Mouse (Mus musculus) NIH3T3 (cell line): ENCODE data around the gene Fam228a.
"Not testable (repeated sequence)": the region's sequence is repeated elsewhere in the genome, so short reads cannot be mapped to it uniquely, and the experiment has no call there.

Experiments
- DNase-seq: peaks from one replicate; pipeline ENCODE4 v3.0.0-alpha.2; 2012; ENCODE audit warnings: low read depth

Gene Fam228a

DNA sequence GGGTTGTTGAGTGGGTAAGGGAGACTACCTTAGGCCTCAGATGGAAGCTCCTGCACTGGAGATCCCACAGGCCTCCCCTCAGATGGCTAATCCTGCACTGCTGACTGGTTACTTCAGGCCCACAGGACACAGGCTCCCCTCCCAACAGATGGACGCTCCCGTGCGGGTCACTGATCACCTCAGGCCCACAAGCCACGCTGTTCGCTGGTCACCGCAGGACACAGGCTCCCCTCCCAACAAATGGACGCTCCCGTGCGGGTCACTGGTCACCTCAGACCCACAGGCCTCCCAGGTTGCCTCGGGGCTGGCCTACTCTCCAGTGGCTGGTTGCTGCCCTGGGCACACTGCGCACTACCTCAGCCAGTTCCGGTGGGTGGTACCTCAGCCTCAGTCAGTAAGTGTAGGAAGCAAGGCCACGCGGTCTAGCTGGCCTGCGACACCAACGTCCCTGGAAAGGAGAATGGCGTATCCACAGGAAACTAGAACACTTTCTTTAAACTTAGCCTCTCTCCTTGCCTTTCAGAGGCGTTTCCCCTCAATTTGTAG is at the start of gene Fam228a:
Gene Fam228a (minus strand): TSS at position 400 of the 546 bp plus-strand sequence.
- no peak for DNase-seq

DNA sequence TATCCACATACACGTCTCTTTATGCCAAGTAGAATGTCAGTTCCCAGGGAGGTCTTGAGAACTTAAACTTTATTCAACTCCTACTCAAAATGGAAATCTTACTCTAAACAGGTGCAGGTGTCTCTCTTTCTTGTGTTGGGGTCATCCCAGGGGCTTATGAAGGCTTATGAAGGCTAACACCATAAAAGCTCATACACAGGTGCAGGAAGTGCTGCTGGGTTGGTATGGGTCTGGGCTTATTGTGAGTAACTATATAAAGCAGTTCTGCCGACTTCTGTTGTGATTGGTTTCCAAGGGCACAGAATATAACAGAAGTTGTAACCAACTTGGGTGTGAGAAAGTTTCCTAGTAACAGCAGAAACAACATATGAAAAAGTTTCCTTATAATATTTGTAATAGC is 46.2 kb upstream of the Fam228a start:
- DNase-seq, result no peak

DNA sequence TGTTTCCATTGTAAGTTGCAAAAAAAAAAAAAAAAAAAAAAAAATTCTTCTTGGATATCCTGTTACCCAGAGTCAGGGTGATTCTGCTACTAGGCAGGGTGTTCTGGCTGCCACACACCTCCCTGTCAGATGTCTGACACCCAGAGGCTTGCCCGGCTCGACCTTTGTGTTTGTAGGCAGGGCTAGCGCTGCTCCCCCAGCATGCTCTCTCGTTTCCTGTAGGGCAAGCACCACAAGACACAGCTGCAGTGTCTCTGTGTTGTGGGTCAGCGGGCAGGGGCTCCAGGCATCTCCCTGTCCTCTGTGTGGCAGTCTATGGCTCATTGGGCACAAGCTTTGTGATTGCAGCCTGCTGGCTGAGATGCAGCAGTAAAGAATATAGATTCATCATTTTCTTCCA is 45.4 kb upstream of the Fam228a start:
- DNase-seq, result no peak

DNA sequence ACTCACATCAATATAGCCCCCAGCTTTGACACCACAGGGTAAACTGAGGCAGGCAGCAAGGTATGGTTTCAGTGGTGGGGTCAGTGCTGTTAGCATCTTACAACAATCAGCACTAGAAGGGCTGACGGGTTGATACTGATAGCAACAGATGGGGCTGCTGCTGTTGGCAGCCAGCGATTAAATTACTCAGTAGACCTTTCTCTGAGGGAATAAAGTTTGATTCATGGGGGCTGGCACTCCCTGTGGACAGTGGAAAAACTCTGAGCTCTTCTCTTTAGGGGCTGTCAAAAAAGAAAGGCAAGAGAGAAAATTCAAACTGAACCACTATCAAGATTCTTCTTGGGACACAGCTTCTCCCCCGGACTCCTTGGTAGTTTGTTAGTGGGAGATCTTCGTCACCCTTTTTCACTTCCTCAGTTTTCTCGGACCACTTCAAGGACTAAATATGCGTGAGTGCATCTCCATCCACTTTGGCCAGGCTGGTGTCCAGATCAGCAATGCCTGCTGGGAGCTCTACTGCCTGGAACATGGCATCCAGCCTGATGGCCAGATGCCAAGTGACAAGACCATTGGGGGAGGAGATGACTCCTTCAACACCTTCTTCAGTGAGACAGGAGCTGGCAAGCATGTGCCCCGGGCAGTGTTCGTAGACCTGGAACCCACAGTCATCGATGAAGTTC is 43.6 kb upstream of the Fam228a start:
- DNase-seq, result not testable (repeated sequence)

DNA sequence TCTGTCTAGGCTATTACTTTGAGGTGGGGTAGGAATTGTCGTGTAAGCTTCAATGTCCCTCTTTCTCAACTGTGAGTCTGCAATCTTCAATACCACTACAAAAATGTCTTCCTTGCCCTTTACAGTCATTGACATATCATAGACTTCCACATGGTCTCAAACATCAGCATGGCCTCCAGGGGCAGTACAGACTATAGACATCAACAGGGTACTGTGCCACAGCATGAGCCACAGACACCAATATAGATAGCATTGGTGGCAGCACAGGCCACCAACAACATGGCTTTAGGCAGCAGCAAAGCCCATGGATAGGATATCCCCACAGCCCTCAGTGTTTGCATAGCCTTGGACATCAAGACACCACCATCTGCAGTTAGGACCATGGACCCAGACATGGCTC is 43.0 kb upstream of the Fam228a start:
- no peak for DNase-seq

DNA sequence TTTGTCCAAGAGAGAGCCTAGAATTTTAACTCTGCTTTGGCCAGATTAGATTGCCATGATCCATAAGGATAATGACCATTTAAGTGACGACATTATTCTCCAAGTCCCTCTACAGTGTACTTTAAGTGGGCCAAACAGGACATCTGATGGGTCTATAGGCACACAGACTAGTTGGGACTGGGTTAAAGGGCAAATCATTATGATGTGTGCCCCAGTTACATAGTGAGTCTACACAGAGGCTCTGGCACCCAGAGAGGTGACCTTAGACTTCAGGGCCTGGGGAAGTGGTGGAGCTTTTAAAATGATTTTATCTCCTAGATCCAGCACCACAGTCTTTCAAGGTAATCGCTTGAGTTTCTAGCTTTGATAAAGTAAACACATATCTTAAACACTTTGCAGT is 42.0 kb upstream of the Fam228a start:
- no peak for DNase-seq

DNA sequence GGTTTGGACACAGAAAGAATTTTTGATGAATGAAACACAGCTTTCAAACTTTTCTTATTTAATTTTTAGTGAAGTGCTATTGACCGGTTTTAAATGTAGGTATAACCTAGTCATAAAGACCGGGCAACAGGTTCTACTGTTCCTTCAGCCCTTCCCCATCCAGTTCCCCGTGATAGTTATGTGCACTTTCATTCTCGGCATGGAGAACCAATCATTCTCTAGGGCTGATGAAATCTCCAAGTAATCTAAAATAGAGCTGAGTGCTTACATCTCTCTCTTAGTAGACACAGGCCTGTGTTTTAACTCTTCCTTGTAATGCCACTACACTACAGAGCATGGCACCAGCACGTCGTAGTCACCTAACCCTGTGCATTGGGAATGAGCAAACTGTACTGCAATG is 39.5 kb upstream of the Fam228a start:
- no peak for DNase-seq

DNA sequence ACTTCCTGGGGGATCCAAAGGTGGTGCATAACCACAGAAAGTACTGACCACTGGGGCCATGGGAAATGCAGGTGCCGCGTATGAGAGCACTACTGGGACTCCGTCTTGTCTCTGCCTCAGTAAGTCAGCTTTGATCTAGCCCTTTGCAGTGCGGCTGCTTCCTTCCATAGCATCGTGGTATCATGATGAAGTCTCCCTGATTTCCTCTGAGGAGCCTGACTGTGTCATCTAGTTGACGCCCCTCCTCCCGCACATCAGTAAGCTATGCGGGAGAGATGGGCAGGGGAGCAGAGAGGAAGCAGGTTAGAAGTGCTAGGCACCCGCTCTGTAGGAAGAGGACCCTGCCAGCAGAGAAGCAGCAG is 37.3 kb upstream of the Fam228a start:
- no peak for DNase-seq

DNA sequence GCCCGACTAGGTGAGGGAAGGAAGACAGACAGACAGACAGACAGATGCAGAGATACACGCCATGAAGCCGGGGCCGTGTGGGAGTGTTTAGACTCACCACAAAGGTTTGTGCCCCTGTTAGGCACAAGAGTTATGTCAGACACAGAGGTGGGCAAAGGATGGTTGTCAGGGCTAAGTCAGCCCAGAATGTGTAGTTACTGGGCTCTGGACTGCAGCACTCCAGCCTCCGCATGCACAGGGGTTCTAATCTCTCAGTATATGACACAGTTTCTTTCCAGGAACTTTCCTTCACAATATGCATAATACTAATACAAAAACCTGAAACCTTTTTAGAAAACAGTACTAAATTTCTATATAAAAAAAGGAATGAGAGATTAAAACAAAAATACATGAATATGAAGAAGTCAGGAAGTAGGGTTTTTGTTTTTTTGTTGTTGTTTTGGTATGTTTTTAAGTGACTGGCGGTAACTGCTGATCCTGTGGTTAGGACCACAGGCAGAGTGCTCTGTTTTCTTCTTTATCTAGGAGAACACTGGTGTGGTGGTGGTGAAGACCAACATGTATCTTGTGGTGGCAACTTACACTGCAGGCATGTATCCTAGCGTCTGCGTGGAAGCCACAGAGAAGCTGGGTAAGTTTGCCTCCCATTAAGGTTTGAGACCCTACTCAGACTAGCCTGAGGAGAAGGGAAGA is 36.8 kb upstream of the Fam228a start:
- no peak for DNase-seq

DNA sequence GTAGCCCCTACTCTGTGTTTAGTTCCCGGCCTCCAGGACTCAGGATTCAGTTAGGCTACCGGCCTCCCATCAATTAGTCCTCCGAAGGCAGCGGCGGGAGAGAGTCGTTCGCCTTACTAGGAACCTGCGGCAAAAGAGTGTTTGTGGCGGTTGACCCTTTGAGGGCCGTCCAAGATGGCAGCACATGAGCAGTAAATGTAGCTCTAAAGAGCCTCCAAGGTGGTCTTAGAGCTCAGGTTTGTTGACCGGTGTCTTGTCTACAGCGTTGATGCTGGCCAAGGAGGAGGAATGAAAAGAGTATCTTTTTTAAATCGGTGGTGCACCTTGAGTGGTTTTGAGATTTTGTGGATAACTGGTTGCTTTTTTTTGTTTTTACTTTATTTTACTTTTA is 31.1 kb upstream of the Fam228a start:
- DNase-seq, result no peak

DNA sequence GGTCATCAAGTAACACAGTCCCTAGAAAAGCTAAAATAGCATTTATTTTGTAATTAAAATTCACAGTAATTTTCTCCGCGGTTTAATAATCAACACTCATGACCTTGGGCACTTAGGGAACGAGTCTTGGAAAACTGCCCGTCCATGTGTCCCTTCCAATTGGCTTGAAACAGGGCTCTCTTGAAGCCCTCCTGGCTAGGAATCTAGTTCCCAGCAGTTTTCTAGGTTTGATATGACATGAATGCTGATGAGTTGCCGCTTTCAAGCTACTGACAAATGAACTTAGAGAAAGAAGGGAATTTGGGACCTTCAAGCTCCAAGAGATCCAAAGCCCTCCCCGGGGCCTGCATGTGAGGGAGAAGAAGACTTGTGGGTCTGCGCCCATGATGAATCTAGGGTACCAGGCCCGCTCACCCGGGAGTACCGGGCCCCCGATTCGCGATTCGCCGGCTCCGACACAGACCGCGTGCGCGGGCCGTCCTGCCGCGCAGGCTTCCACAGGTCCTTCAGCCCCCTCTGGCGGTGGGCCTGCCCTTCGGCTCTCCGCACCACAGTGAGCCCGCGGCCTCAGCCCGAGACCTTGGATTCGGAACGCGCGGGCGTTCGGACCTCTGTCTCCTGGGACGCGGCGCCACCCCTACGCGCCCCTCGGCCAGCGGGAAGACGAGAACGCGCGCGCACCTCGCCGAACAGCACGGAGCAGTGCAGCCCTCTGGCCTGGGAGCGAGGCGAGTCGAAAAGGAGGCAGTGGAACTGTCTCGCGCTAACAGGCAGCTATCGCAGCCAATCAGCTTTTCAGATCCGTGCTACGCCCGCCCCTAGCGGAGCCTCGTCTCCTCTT is 30.5 kb upstream of the Fam228a start, which contains the start of the genes Pfn4 and Fam228b:
Gene Pfn4 (plus strand): TSS at position 531 of the 841 bp plus-strand sequence.
Gene Fam228b (minus strand): TSS at position 776 of the 841 bp plus-strand sequence.
- DNase-seq, result peak; percentile 93

DNA sequence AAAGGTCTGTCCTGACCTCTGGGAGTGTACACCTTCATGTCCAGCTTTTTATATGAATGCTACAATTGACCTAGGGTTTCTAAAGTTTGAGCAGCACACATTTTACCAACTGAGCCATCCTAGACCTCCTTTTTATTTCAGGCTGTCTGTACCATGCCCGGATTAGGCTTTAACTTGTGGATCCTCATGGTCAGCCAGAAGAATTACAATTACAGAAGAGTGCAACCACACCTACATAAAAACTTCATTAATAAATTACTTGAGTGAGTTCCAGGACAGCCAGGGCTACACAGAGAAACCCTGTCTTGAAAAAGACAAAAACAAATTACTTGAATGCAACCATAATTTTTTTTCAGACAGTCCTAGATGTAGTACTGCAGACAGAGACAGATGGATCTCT is 18.8 kb upstream of the Fam228a start:
- DNase-seq, result no peak

DNA sequence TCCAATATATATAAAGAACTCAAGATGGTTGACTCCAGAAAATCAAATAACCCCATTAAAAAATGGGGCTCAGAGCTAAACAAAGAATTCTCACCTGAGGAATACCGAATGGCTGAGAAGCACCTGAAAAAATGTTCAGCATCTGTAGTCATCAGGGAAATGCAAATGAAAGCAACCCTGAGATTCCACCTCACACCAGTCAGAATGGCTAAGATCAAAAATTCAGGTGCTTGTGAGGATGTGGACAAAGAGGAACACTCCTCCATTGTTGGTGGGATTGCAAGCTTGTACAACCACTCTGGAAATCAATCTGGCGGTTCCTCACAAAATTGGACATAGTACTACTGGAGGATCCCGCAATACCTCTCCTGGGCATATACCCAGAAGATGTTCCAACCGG is 16.2 kb upstream of the Fam228a start:
- DNase-seq, result not testable (repeated sequence)

DNA sequence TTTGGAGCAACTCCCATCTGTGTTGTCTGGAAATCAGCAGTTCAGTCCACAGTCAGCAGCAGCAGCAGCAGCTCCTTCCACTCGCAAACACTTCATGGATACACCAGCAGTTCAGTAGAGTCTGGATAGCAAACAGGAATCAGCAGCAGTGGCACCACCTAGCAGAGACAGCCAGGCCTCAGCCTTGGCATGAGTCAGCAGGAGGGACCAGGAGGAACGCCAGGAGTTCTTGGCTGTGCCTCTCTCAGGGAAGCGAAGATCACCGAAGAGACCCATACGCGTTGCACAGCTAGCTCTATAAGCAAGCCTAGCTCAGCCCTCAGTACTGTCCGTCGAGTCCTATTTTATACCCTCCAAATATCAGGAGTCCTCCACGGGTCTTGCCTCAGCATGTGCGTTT is 6.3 kb upstream of the Fam228a start:
- peak; percentile 40 for DNase-seq

DNA sequence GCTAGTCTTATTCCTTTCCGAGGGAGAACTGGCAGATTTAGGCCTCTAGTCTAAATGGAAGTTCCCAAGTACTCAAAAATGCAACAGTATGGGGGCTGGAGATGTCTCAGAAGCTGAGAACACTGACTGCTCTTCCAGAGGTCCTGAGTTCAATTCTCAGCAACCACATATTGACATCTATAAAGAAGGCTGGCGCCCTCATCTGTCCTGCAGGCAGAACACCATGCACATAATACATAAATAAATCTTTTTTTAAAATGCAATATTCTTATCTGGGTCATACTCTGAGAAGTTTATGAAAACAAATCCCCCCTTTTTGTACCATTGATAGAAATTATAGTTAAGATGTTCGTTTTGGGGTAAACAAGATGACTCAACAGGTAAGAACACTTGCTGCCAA is 4.0 kb upstream of the Fam228a start:
- DNase-seq, result no peak

DNA sequence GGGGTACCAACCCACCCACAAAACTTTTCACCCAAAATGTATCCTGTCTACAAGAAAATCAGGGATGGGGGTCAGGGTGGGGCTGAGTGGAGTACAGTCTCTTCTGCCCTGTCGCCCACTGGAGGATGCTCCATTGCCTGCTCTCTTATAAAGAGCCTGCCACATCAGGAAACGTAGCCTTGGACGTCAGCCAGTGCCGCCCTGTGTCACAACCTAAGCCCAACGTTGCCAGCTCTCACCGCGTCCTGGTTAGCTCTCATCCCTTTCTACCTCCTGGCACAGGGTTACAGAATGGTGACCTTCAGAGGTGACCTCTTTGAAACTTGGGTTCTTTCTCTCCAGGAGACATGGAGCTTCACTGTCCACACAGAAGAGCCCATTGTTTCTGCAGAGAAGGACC is 2.6 kb upstream of the Fam228a start:
- DNase-seq, result no peak

DNA sequence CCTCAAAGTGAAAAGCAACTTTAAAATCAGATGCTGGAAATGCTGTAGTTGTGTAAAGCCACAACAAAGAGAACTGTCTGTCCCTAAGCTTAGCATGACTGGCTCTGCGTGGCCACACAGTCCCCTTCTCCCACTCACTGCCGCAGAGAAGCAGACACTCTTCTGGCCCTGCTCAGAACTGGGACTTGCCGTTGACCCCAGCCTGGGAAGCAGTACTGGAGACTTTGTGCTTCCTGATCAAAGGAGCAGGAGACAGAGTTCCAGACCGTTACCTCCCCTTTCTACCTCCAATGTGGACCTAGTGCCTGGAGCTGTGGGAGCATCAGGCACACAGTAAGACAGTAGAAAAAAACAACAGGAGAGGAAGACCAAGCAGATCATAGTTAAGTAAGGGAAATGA is 5.9 kb downstream of the Fam228a start:
- no peak for DNase-seq

DNA sequence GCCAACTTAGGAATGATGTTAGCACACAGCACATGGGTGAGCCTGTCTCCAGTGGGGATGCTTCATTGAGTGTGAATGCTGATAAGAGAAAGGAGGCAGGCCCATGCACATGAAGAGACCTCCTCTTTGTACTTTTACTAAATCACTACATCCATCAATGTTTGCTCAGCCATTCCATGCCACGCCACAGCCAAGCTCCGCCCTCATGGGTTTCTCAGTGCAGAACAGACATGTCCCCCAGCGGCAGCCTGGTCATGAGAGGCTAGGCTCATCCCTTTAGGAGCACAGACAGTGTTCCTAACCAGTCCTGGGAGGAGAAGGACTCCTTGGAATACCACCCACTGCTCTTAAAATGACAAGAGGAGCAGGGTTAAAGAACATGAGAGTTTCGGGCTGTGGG is 6.6 kb downstream of the Fam228a start:
- DNase-seq, result no peak

DNA sequence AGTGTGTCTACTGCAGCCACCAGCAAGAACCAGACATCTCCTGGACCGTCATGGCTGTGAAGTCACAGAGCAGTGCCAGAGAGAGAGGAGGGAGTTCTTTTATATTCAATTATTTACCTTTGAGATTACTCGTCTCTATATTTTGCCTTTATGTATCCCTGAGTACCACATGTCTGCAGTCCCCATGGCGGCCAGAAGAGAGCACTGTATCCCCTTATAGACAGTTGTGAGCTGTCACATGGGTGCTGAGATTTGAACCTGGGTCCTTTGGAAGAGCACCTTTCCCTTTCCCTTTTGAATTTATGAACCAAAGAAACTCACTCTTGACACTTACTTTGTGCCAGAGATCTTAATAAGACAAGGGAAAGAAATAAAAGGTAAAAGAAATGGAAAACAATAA is 9.1 kb downstream of the Fam228a start:
- peak; percentile 10 for DNase-seq

DNA sequence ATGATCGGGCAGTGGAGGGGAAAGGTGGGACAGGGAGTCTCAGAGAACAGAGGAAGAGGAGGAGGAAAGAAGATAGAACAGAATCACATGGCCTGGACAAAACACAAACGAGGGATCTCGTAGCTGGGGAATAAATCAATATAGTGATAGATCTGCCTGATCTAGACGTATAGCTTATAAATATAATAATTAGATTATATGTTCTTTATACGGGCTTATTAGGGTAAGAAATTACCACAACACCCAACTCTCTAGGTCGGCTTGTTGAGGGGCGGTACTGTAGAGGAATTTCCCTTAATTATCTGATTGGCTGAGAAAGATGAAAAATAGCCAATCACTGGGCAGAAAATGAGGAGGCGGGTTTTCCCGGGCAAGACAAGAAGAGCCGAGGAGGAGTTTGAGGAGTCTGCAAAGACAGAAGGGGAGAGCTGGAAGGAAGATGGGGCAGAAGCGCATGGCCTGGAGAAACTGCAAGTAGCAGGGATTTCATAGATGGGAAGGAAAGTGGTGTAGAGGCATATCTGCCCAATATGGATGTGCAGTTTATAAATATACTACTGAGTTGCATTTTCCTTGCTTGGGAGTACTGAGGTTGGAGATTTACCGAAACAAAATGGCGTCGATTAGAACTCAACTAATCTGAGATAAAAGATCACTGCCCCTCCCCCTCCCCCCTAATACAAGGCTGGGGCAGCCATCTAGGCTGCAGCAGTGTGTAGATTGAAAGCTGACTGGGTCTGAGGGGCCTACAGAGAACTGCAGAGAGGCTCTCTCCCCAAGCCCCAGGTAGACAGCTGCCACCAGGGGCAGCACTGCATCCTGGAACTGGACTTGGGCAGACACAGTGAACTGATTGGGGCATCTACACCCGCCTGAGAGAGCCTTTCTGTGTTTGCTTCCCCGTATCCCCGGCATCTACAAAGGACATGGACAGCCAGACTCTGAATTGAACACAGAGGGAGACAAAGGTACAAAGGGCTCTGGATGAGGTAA is 18.2 kb downstream of the Fam228a start:
- DNase-seq, result peak; percentile 18

DNA sequence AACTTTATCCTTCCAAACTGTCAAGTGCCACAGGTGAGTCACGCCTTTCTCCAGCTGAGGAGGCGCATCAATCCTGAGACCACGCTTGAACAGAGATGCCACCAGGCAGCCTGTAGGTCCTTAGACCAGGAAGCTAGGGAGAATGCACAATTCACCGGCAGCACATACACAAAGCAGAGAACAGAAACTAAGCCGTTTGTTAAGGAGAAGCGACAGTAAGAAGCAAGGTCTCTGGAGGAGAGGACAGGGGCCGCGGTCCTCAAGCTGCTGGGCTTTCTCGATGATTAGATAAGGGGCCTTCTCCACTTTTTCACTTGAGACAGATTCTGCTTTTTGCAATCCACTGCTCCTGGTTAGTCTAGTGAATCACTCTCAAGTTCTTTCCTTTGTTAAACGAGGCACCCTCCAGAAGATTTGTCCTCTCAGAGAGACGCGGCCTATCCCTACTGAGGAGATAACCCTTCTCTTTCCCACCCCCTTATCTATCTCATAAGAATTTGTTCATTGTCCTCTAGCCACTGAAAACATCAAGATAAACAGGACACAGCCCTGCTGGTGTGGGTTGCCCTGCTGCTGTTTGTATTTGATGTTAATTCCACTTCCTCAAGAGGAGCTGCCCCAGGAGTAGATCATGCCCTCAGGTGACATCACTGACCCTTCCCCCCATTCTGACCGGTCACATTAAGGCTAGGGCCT is 19.0 kb downstream of the Fam228a start:
- DNase-seq, result no peak
